Mouse (Mus musculus) embryonic facial prominence, embryonic 10.5 days (tissue): ENCODE results near the gene Per2. TPM values are rescaled to one million over a fixed set of nuclear protein-coding genes. Genes with fewer than 3 reads are reported as not detected.
"Not testable (repeated sequence)": the region's sequence is repeated elsewhere in the genome, so short reads cannot be mapped to it uniquely, and the experiment has no call there.

Experiments used
- DNase-seq: peaks from one replicate; pipeline ENCODE4 v3.0.0-alpha.2; 2017; ENCODE audit warnings: low spot score
- H3K27ac ChIP-seq: fragments of 300-500 bp; sonication (generic); replicated peaks from 2 replicates; pipeline ENCODE4 v1.5.1; 2016; ENCODE audit warnings: mild to moderate bottlenecking
- H3K27me3 ChIP-seq: fragments of 300-500 bp; sonication (generic); replicated peaks from 2 replicates; pipeline ENCODE4 v1.6.1; 2016; ENCODE audit warnings: low read depth, mild to moderate bottlenecking; ENCODE audit not compliant: poor library complexity, severe bottlenecking
- H3K36me3 ChIP-seq: fragments of 300-500 bp; sonication (generic); replicated peaks from 2 replicates; pipeline ENCODE4 v1.6.1; 2016; ENCODE audit warnings: mild to moderate bottlenecking, moderate library complexity
- H3K4me1 ChIP-seq: fragments of 300-500 bp; sonication (generic); 2 replicates; pipeline ENCODE4 v1.6.1; 2016
- H3K4me3 ChIP-seq: fragments of 300-500 bp; sonication (generic); 2 replicates; pipeline ENCODE4 v1.5.1; 2016; ENCODE audit warnings: mild to moderate bottlenecking, moderate library complexity
- H3K9me3 ChIP-seq: fragments of 300-500 bp; sonication (generic); 2 replicates; pipeline ENCODE4 v1.6.1; 2016; ENCODE audit warnings: mild to moderate bottlenecking
- WGBS: fragments of 180-500 bp; shearing (Covaris S2); methylation state at CpG from one replicate; pipeline ENCODE4 v1.1.7; 2016; 5-methylcytosine and 5-hydroxymethylcytosine counted together
- polyA plus RNA-seq: library from polyadenylated mRNA; unstranded; fragments of >200 nt; fragmentation: Nextera tagmentation; extraction: Ambion mirVana; gene quantifications from 2 replicates; pipeline ENCODE4 v1.2.1, GENCODE M21; 2016

Gene Per2
- polyA plus RNA-seq, 1 experiment from 2014 or later = 1.3 TPM

- no peaks in the 10 kb centered on the region for H3K27me3 ChIP-seq
- H3K9me3 ChIP-seq = no peaks in the 10 kb centered on the region
- H3K27ac ChIP-seq = no peak overlapping the region
- no peaks in the 10 kb centered on the region for H3K36me3 ChIP-seq
- peaks cover 9% of the 10 kb centered on the region; the same call in 1 of the 2 replicates for H3K4me1 ChIP-seq
- DNase-seq = no peak
- H3K4me3 ChIP-seq = no peak overlapping the region
- 86% methylated on average over 7 of the region's 7 CpGs for WGBS
Observed at GRCm38 (mm10) chr1:91482616-91483211, 23.6 kb upstream of the Per2 start.

GRCm38 (mm10) chr1:91478958-91479357 is 19.8 kb upstream of the Per2 start:
- H3K36me3 ChIP-seq = no peaks in the 10 kb centered on the region
- peaks cover 9% of the 10 kb centered on the region; the same call in 1 of the 2 replicates for H3K4me1 ChIP-seq
- H3K4me3 ChIP-seq = no peak overlapping the region
- DNase-seq = no peak
- no peaks in the 10 kb centered on the region for H3K27me3 ChIP-seq
- H3K9me3 ChIP-seq = no peaks in the 10 kb centered on the region
- H3K27ac ChIP-seq = no peak overlapping the region
- 96% methylated on average over 1 of the region's 1 CpGs for WGBS

DNA sequence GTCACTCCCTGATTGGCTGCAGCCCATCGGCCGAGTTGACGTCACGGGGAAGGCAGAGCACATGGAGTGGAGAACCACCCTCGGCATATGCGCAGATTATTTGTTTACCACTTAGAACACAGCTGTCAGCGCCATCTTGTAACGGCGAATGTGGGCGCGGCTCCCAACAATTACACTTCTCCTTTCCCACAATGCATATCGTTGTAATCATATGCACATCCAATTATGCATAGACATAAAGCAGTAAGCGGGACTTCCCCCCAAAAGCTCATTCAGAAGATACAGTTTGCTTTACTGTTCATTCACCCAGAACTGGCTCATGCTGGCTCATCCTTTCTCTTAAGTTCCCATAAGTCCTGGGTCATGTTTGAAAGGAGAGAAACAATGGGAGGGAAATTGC is 19.0 kb upstream of the Per2 start:
- 95% methylated on average over 13 of the region's 13 CpGs for WGBS
- not testable (repeated sequence) for H3K4me1 ChIP-seq, H3K27me3 ChIP-seq, DNase-seq, H3K36me3 ChIP-seq, H3K4me3 ChIP-seq, H3K9me3 ChIP-seq, H3K27ac ChIP-seq

- H3K9me3 ChIP-seq = no peaks in the 10 kb centered on the region
- no peaks in the 10 kb centered on the region for H3K27me3 ChIP-seq
- DNase-seq = no peak
- peaks cover 13% of the 10 kb centered on the region for H3K4me1 ChIP-seq
- 82% methylated on average over 4 of the region's 4 CpGs for WGBS
- no peaks in the 10 kb centered on the region for H3K36me3 ChIP-seq
- H3K4me3 ChIP-seq = no peak overlapping the region
- no peak overlapping the region for H3K27ac ChIP-seq
Observed at GRCm38 (mm10) chr1:91469888-91470419, 10.8 kb upstream of the Per2 start.

DNA sequence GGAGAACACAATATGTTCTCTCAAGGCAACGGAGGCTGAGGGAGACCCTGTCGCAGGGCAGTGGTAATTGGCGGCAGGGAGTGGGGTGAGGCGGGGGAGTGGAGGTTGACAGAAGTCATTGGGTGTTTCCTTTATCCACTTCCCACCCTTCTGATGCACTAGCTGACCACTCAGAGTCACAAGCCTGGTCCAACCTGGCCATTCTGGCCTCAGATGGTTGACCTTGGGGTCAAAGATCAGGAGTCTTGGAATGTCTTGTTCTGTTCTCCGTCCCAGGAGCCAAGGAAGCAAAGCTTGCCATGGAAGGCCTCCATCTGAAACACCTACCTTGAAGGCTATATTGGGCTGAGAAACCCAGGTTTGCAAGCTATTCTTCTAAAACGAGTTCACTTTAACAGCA is 7.1 kb upstream of the Per2 start:
- Histone ChIP-seq H3K4me1 (peaks cover 13% of the 10 kb centered on the region), H3K9me3 (no peaks in the 10 kb centered on the region), H3K27ac (no peak overlapping the region), H3K27me3 (no peaks in the 10 kb centered on the region), H3K4me3 (no peak overlapping the region), H3K36me3 (no peaks in the 10 kb centered on the region)
- DNase-seq = no peak
- 83% methylated on average over 6 of the region's 6 CpGs for WGBS

GRCm38 (mm10) chr1:91465244-91465643 is 6.1 kb upstream of the Per2 start:
- Histone ChIP-seq H3K9me3 (no peaks in the 10 kb centered on the region), H3K4me3 (no peak overlapping the region), H3K4me1 (peaks cover 18% of the 10 kb centered on the region), H3K36me3 (no peaks in the 10 kb centered on the region), H3K27me3 (peaks cover 5% of the 10 kb centered on the region), H3K27ac (no peak overlapping the region; the same call in 1 of the 2 replicates)
- 13% methylated on average over 1 of the region's 1 CpGs for WGBS
- peak; percentile 47 for DNase-seq

GRCm38 (mm10) chr1:91464436-91464835 is 5.3 kb upstream of the Per2 start:
- no peak overlapping the region for H3K4me3 ChIP-seq
- H3K27me3 ChIP-seq = peaks cover 7% of the 10 kb centered on the region
- DNase-seq = no peak
- peaks cover 26% of the 10 kb centered on the region for H3K4me1 ChIP-seq
- no peaks in the 10 kb centered on the region for H3K9me3 ChIP-seq
- H3K27ac ChIP-seq = no peak overlapping the region
- no peaks in the 10 kb centered on the region for H3K36me3 ChIP-seq
- WGBS = 60% methylated on average over 5 of the region's 5 CpGs

- H3K9me3 ChIP-seq = no peaks in the 10 kb centered on the region
- 88% methylated on average over 13 of the region's 13 CpGs for WGBS
- H3K36me3 ChIP-seq = no peaks in the 10 kb centered on the region
- H3K4me3 ChIP-seq = no peak overlapping the region
- H3K27me3 ChIP-seq = peaks cover 10% of the 10 kb centered on the region
- no peak for DNase-seq
- H3K4me1 ChIP-seq = peaks cover 35% of the 10 kb centered on the region
- H3K27ac ChIP-seq = no peak overlapping the region
Observed at GRCm38 (mm10) chr1:91463336-91463995, 4.3 kb upstream of the Per2 start.

GRCm38 (mm10) chr1:91460564-91460963 is 1.4 kb upstream of the Per2 start:
- peaks cover 57% of the 10 kb centered on the region for H3K4me1 ChIP-seq
- no peaks in the 10 kb centered on the region for H3K9me3 ChIP-seq
- H3K27ac ChIP-seq = no peak overlapping the region
- peaks cover 25% of the 10 kb centered on the region for H3K27me3 ChIP-seq
- H3K36me3 ChIP-seq = no peaks in the 10 kb centered on the region
- no peak for DNase-seq
- H3K4me3 ChIP-seq = no peak overlapping the region
- 32% methylated on average over 4 of the region's 4 CpGs for WGBS

- H3K27ac ChIP-seq = peak overlapping the region; percentile 80
- 42% methylated on average over 7 of the region's 7 CpGs for WGBS
- peak overlapping the region; percentile 79 for H3K4me3 ChIP-seq
- peaks cover 57% of the 10 kb centered on the region for H3K4me1 ChIP-seq
- no peaks in the 10 kb centered on the region for H3K9me3 ChIP-seq
- no peak for DNase-seq
- peaks cover 25% of the 10 kb centered on the region for H3K27me3 ChIP-seq
- no peaks in the 10 kb centered on the region for H3K36me3 ChIP-seq
Observed at GRCm38 (mm10) chr1:91460069-91460468, 945 bp upstream of the Per2 start.

DNA sequence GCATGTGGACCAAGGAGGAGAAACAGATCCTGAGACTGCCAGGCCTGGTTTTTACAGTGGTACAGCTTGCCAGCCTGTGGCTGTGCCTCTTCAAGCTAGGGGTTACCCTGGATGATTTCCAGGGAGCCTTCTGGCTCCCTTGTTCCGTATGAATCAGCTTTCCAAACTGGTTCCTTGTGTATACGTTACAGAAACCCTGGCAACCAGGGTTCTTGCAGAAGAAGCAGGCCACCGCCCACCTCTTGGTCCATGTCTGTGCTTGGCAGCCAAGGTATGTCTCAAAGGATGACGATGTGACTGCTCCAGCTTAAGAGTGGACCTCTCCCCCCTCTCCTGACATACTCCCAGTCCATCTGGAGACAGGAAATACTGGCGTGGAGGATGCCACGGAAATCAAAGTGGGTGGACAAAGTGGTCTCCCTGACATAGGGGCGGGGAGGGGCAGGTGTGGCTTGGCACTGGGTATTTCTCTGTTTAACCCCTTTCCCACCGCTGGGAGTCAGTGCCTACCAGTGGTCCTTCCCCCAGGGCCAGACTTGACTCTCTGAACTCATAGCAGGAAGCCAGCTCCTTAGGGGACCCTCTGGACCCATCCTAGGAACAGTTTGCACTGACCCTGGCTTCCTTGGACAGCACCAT is 782 bp downstream of the Per2 start:
- H3K9me3 ChIP-seq = no peaks in the 10 kb centered on the region
- WGBS = 26% methylated on average over 8 of the region's 8 CpGs
- DNase-seq = no peak
- peaks cover 70% of the 10 kb centered on the region for H3K4me1 ChIP-seq
- H3K27ac ChIP-seq = no peak overlapping the region; the same call in 1 of the 2 replicates
- peaks cover 25% of the 10 kb centered on the region for H3K27me3 ChIP-seq
- H3K4me3 ChIP-seq = peak overlapping the region; percentile 79
- no peaks in the 10 kb centered on the region for H3K36me3 ChIP-seq

- no peak for DNase-seq
- 87% methylated on average over 5 of the region's 5 CpGs for WGBS
- 0 out of 2 replicates have a peak overlapping the region, but pooled peaks have one; percentile 79 for H3K4me3 ChIP-seq
Observed at GRCm38 (mm10) chr1:91457698-91458097, 1.4 kb downstream of the Per2 start.

More at GRCm38 (mm10) chr1:91457698-91458097, 1.4 kb downstream of the Per2 start:
- Histone ChIP-seq H3K4me1 (peaks cover 70% of the 10 kb centered on the region), H3K9me3 (no peaks in the 10 kb centered on the region), H3K27ac (no peak overlapping the region), H3K27me3 (peaks cover 25% of the 10 kb centered on the region), H3K36me3 (no peaks in the 10 kb centered on the region)
